Comparison of ENCODE assay signal across 27 mouse cellular contexts in the genomic region with DNA sequence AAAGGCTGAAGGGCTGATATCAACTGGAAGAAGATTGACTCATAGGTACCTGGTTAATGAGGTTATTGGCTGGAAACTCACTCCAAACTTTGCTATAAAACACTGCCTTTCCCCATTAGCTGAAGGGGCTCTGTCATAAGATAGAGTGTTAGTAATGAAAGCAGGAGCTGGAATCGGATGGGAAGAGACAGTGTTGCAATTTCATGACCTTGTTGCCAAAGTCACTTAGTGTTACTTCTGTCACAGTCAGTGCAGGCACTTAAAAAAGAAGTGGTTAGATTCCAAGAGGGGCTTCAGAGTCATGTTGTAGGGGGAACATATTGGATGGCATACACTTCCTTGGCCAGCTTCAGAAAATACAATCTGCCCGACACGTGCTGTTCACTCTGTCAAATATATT.
"Had no signal": no experiment of that assay in that cellular context is flagged by ENCODE, and none has a peak within 500 bp of the region (broad histone marks: within the 10 kb centered on the region; RNA-seq: fewer than 3 reads in every experiment).

No protein-coding gene starts in this region.

- H3K27ac ChIP-seq: heart, adult 2 months; heart, embryonic 13.5 days; heart, embryonic 15.5 days; hindbrain, embryonic 13.5 days; hindbrain, embryonic 15.5 days; intestine, embryonic 15.5 days; layer of hippocampus, adult 2 months; left cerebral cortex, adult 2 months; limb, embryonic 10.5 days; limb, embryonic 12.5 days; liver, embryonic 13.5 days; liver, embryonic 15.5 days had no signal

- H3K27me3 ChIP-seq: heart, embryonic 13.5 days; heart, embryonic 15.5 days; hindbrain, embryonic 13.5 days; hindbrain, embryonic 15.5 days; intestine, embryonic 15.5 days; limb, embryonic 12.5 days; liver, embryonic 13.5 days; liver, embryonic 15.5 days had no signal

- H3K9ac ChIP-seq: heart, embryonic 13.5 days; heart, embryonic 15.5 days; hindbrain, embryonic 13.5 days; hindbrain, embryonic 15.5 days; intestine, embryonic 15.5 days; limb, embryonic 12.5 days; liver, embryonic 13.5 days; liver, embryonic 15.5 days had no signal

- H3K9me3 ChIP-seq: heart, embryonic 13.5 days; heart, embryonic 15.5 days; hindbrain, embryonic 13.5 days; hindbrain, embryonic 15.5 days; intestine, embryonic 15.5 days; limb, embryonic 10.5 days; limb, embryonic 12.5 days; liver, embryonic 13.5 days; liver, embryonic 15.5 days had no signal

- H3K4me2 ChIP-seq: heart, embryonic 11.5 days; heart, embryonic 13.5 days; heart, embryonic 15.5 days; hindbrain, embryonic 13.5 days; hindbrain, embryonic 15.5 days; intestine, embryonic 15.5 days; limb, embryonic 12.5 days; liver, embryonic 11.5 days; liver, embryonic 13.5 days; liver, embryonic 15.5 days had no signal

- H3K36me3 ChIP-seq: heart, embryonic 13.5 days; heart, embryonic 15.5 days; hindbrain, embryonic 13.5 days; hindbrain, embryonic 15.5 days; intestine, embryonic 15.5 days; limb, embryonic 10.5 days; limb, embryonic 12.5 days; liver, embryonic 13.5 days; liver, embryonic 15.5 days had no signal

- DNase-seq: gastrocnemius, postnatal 14 days; gastrocnemius, postnatal 36 days; heart, adult 11 months; heart, adult 2 months; heart, postnatal 14 days; heart, postnatal 36 days; kidney, adult 18-20 months; kidney, adult 8-10 months; kidney, postnatal 10 days; kidney, postnatal 25 days; kidney, postnatal 4 days; liver; liver, embryonic 13.5 days had no signal

- H3K4me1 ChIP-seq: heart, embryonic 13.5 days; heart, embryonic 15.5 days; hindbrain, embryonic 13.5 days; hindbrain, embryonic 15.5 days; intestine, embryonic 15.5 days; limb, embryonic 10.5 days; limb, embryonic 12.5 days; liver, embryonic 13.5 days; liver, embryonic 15.5 days had no signal

- ATAC-seq: inflammation-experienced regulatory T-cells, adult 6 months; intestine, embryonic 15.5 days; intestine, postnatal 0 days had no signal

- H3K4me3 ChIP-seq: heart, adult 2 months; heart, embryonic 13.5 days; heart, embryonic 15.5 days; hindbrain, embryonic 13.5 days; hindbrain, embryonic 15.5 days; intestine, embryonic 15.5 days; layer of hippocampus, adult 2 months; left cerebral cortex, adult 2 months; limb, embryonic 10.5 days; limb, embryonic 12.5 days; liver, embryonic 13.5 days; liver, embryonic 15.5 days had no signal
